Mouse (Mus musculus) adrenal gland (tissue): ENCODE data around the gene Gucy1a1.

Source experiments
- intact Hi-C: fragments of 180-260 bp; cut with DNase I; formaldehyde crosslinking; loops from one replicate; pipeline ENCODE4 v1.15.1; 2025
- microRNA-seq, 2 experiments: library from miRNA; unstranded; fragments of <30 nt; microRNA quantifications; one replicate each; pipeline ENCODE4; 2019

Gene Gucy1a1

DNA sequence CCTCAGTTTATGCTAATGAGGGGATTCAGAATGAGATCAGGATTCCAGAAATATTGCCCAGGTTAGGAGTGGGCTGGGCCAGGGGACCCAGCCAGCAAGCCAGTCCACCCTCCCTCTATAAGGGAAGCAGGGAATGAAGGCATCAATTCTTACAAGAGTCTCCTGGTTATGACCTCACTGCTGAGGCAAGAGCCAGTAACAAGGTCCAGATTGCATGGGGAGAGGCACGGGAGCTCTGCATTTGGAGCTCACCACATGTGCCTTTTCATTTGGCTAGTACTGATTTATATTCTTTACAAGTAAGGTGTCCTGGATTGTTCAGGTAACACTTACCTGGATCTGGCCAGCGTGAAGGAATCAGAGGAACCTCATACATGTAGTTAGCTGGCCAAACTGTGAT lies 48.8 kb downstream of the Gucy1a1 start:
- intact Hi-C loops = no loop called here

- intact Hi-C loops = no loop called here
These were observed 71.3 kb downstream of the Gucy1a1 start, which contains the start of gene Gucy1b1 for GRCm38 (mm10) chr3:82074201-82074851. Gene Gucy1b1 (minus strand): TSS chr3:82074689.

DNA sequence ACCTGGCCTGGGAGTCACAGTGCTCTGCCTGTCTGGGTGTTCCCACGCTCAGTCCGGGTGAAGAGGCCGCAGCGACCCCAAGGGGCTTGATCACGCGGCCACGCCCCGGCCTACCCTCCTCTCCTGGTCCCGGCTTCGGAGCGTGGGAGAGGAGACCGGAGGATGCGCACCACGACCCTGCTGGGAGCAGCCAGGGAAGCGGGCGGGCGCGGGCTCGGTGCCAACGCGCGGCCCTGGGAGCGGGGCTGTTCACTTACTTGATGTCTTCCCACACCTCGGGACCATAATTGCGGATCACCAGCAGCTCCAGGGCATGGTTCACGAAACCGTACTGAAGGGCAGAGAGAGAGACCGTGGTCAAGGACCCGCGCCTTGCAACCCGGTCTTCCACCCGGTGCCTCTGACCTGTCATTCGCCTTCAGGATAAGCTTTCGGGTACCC lies 71.8 kb downstream of the Gucy1a1 start:
- intact Hi-C loops = no loop called here

- intact Hi-C loops = no loop called here
These were observed 77.8 kb downstream of the Gucy1a1 start for GRCm38 (mm10) chr3:82067830-82068229.

DNA sequence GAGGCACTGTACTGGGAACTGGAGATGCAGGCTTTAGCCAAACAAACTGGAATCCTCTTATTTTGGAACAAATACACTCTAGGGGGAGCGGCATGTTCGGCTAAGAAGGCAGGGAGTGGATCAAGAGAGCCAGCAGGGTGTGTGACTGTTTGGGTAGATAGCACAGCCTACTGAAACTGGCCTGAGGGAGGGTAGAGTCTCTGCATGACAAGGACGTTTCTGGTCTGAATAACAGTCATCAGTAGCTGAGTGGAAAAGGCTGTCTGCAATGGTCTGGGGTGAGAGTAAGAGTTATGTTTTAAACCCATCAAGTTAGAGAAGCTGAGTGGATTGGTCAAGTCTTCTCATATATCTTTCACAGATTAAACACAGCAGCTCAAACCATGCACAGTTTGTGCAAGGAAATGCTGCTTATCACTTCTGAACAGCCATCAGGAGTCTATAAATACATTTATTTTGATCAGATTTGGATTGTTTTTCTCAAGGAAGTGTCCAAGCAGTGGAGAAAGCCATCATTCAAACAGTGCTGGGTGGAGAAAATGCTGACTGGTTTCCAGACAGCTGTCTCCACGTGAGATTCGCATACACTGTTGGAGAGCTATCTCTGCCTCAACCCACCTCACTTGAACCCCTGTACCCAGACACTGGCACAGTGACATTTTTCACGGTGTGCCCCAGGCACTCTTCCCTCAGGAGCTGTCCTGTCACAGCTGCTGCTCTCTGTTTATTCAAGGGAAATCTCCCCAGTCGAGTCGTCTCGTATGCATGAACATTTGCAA lies 84.0 kb downstream of the Gucy1a1 start:
- intact Hi-C loops = no loop called here

GRCm38 (mm10) chr3:82057201-82057600 lies 88.4 kb downstream of the Gucy1a1 start:
- intact Hi-C loops = no loop called here

DNA sequence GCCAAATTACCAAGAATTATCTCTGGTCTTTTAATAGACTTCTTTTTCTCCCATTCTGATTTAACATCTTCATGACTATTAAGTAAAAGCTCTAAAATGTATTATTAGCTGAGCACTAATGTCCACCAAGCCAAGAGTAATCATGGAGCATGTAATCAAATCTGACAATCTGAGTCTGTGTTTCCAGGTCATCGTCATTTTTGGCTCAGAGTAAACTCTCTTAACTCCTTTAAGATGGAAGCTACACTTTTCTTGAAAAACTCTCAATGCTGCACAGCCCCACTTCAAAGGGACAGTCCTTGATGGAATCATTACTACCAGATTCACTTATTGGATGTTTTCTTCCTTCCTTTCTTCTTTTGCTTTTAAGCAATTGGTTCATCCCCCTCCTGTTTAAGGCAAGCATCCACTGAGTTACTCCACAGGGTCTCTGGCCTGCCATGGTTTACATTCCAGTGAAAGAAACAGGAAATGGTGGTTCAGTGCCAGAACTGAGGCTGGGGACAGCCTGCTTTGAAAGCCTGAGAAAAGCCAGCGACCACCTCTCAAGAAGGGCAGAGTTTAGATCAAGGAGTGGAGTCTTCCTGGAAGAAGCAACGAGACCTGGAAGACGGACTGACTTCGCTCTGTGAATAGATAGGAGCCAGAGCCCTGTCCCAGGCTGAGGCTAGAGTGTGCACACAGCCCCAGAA lies 91.2 kb downstream of the Gucy1a1 start:
- intact Hi-C loops = no loop called here

DNA sequence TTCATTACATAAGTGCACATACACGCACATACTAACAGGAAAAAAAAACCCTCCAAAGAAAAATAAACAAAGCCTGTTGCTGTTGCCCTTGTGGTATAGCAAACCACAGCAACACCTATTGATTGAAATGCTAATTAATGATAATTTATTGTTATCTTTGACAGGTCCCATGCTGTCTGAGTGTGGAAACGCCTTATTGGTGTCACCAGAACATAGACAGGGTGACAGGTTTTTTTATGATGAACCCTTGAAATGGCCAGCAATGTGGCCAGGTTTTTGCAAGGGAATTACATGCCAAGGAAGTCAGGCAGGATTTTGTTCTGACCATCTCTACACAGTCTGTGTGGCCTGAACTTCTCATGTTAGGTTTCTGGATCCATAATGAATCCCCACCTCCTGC lies 93.6 kb downstream of the Gucy1a1 start:
- intact Hi-C loops = no loop called here

- intact Hi-C loops = no loop called here
These were observed 94.1 kb downstream of the Gucy1a1 start for GRCm38 (mm10) chr3:82051468-82051867.

- intact Hi-C loops = no loop called here
These were observed 96.9 kb downstream of the Gucy1a1 start for GRCm38 (mm10) chr3:82048681-82049080.

GRCm38 (mm10) chr3:82048078-82048477 lies 97.5 kb downstream of the Gucy1a1 start:
- intact Hi-C loops = no loop called here

DNA sequence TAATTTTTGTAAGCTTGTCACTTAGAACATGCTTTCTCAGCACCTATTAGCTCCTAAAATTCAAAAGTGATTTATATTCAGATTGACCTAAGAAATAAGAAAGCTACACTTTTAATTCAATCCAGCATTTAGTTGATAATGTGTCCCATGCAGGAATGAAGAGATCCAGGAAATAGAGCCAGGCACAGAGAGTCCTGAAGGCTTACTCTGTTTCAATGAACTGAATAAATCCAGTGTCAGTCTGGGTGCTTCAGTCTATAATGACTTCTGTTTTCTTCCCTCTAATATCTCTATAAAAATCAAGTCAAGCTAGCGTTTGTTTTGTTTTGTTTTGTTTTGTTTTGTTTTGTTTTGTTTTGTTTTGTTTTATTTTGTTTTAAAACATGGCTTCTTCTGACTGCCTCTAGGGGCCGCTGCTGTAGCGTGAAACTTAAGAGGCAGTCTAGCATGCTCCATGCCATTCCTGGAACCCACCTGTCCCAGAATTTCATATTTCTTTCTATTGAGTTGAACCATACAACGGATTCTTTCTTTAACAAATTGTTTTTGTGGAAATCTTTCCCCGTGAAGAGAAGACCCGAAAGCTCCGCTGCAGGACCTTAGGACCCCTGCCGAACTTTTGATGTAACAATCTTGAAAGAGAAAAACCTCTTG lies 98.4 kb downstream of the Gucy1a1 start:
- intact Hi-C loops = loop anchor here (2.0 kb wide), 2 partner anchors 160 to 286 kb away; no protein-coding TSS in a partner anchor

- intact Hi-C loops = loop anchor here (2.0 kb wide), 2 partner anchors 161 to 287 kb away; no protein-coding TSS in a partner anchor
These were observed 99.5 kb downstream of the Gucy1a1 start for GRCm38 (mm10) chr3:82046087-82046486.

DNA sequence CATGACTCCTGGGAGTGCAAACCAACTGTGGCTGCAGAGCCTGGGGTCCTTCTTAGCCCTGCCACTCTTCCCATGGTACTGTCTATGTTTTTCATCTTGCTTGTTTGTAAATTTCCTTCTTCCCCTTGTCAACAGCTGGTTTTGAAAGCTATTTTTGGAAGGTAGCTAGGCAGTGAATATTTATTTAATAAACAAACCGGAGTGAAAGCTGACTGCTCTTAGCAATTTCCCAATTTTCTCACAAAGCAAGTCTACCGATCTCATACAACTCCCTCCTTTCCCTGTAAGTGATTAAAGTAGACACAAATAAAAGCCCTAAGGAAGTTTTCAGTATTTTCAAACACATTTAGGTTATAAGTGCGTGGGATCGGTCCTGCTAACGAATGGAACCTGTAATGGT lies 100.7 kb downstream of the Gucy1a1 start:
- intact Hi-C loops = no loop called here

DNA sequence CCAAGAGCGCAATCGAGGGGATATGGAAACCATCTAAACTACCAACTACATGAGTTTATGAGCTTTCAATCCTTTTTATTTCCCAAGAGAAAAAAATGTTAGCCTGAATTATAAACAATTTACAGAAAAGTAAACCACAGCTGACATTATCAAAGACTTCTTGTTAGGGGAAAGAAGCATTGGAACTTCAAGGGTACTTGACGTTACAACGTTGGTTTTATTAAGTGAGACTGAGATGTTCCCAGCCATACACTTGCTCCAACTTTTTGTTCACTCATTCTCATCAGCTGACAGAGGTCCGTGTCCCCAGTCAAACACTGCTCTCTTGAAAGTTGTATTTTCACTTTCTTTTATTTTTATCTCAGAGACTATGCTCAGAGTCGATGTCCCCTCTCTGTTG lies 101.9 kb downstream of the Gucy1a1 start:
- intact Hi-C loops = no loop called here

Small RNA genes within 50 kb of the gene (microRNA-seq; reads per million reads assigned to microRNA genes)
- gene Mir7010 = 0 to 0.25 reads per million in 2 experiments
